Mouse (Mus musculus) urinary bladder, postnatal 4 days (tissue): ENCODE results near the gene Tiam1.
A peak's percentile ranks its signal among the peaks of the same experiment; 100 is the strongest.

Experiments
- DNase-seq, 2 experiments: peaks; one replicate each; pipeline ENCODE4 v3.0.0; 2021 to 2022; ENCODE audit warnings: low spot score in 2 of 2

Gene Tiam1

DNA sequence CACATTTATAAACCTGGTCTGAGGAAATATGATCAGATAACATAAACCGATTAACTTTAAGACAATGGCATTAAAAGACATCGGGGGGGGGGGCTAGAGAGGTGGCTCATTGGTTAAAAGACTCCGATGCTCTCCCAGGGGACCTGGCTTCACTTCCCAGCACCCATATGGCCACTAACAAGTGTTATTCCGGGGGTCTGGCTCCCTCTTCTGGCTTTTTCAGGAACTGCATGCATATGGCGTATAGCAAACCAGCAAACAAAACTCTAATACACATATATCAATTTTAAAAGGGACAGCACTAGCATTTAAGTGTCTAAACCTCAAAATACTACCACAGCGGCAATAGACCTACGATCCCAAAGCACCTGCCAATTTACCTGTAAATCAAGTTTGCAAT lies 347.0 kb downstream of the Tiam1 start:
- no peak for DNase-seq

DNA sequence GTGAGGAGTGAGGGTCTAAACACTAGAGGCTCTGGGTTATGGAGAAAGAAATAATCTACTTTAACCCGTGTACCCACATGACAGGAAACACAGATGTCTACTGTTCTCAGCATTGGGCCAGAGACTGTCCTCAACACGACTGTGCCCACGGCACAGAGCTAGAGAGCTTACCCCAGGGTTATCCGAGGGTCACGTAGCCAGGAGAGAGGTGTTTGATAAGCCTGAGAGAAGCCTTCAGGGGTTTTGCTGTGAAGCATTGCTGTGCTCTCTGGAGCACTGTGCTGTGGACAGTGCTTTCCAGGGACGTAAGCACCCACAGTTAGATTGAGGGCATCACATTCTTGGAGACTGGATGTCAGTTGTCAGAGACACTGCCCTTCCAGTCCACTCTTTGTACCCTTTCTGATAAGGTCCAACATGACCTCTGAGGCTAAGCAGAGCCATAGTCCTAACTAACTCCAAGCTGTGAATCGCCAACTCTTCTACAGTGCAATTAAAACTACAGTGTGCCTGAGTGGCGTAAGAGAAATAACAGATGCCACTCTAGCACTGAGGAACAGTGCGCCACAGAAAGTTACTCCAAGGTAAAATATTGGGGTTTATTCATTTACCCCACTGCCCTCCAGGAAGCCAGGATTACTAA lies 353.7 kb downstream of the Tiam1 start:
- DNase-seq, result no peak

DNA sequence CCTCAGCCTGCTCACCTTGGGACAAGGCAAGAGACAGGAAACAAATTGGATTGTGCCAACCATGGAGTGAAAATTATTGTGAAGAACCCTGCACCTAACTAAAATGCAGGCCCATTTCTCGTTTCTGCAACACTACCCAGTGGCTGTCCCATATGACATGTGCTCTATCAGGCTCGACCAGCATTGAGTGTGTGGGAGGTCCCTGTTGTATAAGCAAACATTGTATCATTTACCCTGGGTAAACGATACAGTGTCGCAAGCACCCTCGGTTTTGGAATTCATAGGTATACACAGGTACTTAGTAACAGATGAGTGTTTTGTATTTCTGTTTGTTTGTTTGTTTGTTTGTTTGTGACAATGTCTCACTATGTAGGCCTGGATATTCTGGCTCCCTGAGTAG lies 357.8 kb downstream of the Tiam1 start:
- no peak for DNase-seq

DNA sequence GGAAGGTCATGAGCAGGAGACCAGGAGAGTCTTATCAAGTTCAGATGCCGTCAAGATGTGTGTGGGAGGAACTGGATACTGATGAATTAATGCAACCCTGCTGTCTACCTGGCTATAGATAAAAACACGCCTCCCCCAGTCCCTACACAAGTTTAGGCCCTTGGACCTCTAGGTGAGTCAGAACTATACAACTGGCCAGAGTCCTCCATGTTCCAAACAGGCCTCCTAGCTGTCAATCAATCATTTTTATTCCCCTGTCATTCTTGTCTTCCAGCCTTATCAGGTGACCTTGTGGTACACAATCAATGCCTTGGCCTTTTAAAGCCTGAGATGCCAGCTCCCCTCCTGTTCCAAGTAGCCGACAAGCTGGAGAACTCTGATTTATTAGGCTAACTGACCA lies 363.9 kb downstream of the Tiam1 start:
- DNase-seq, result no peak

DNA sequence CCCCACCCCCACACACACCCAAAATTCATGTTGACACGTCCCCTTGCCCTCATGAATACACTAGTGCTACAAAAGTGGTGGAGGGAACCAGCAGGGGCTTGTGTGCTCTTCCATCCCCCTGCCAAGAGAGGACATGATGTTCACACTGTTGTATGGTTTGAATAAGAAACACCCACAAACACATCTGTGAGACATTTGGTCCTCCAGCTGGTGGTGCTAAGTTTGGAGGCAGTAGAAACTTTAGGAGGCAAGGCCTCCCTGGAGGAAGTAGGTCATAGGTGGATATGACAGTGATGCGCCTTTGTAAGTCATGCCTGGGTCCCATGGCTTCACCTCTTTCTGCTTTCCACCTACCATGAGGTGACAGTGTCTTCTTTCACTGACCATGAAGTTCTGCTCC lies 366.1 kb downstream of the Tiam1 start:
- DNase-seq, result no peak

DNA sequence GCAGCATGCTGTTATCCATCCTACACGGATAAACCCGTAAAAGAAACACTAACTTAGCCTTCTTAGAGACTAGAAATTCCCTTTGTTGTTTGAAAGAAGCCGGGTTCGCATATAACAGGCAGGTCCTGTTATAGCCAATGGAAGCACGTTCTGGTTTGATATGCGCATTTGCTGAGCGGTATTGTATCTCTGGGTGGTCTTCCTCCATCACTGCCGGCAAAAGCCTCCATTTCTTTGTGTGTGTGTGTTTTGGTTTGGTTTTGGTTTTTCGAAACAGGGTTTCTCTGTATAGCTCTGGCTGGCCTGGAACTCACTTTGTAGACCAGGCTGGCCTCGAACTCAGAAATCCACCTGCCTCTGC lies 369.0 kb downstream of the Tiam1 start:
- no peak for DNase-seq

DNA sequence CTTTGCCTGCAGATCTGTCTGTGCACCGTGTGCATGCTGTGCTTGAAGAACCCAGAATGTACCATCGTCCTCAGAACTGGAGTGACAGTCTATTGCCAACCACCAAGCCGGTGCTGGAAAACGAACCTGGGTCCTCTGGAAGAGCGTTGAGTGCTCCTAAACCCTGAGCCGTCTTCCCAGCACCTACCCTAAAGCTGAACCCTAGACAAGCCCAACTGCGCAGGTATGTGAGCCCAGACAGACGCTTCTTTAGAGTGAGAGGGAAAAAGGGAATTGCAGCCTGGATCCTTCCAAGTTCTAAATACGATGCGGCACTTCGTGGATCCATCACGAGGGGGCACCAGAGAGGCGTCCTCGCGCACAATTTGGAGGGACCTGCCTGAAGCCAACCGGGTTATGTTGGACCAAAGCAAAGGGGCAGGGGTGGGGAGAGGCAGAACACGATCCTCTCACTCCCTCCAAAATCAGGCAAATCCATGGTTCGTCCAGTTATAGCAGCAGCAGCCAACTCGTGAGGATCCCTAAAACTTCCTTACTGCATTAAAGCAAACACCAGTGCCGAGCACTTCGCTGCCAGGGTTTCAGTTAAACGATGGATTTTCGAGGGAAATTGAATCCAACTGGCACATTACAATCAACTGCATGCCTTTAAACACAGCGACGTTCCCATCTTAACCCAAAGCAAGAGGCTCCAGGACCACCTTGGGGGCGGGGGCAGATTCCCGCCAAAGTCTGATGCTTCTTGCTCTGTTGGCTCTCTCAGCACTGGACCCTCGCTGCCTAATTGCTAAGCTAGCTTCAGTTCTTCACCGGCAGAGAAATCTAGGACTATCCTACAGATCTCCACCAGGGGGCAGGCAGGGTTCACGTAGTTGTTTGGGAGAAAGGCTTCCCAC lies 369.7 kb downstream of the Tiam1 start:
- DNase-seq, result peak; percentile 74 to 86

DNA sequence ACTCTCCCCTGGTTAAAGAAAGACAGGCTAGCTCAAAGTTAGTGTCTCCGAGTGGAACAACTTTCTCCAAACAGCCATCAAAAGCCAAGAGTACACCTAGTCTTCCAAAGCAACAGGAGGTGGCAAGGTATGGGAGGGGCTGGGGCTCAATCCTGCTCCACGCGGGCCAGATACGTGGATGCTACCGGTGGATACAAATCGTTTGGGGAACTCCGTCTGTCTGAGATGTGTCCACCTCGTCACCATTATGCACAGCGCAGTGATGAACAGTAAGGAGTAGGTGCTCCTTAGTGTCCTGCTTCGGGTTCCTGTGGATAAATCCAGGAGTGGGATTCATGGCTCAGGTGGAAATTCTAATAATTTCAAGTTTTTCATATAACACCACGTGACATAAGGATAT lies 377.6 kb downstream of the Tiam1 start:
- no peak for DNase-seq

DNA sequence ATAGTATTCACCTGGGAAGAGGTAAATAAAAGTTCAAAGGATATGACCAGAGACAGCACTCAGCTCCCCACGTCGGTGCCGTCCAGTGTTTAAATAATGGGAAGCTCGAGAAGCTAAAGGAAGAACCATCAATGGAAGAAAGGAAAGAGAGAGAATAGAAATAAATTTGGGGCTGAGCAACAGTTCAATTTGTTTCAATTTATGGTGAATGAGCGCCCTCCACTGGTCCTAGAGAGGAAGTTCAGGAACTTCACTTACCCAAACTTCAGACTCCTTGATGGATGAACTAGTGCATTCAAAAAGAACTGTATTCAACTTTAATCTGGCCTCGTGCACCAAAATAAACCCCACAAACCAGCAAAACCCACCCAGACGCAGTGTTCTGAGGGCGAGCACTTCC lies 378.1 kb downstream of the Tiam1 start:
- no peak for DNase-seq

DNA sequence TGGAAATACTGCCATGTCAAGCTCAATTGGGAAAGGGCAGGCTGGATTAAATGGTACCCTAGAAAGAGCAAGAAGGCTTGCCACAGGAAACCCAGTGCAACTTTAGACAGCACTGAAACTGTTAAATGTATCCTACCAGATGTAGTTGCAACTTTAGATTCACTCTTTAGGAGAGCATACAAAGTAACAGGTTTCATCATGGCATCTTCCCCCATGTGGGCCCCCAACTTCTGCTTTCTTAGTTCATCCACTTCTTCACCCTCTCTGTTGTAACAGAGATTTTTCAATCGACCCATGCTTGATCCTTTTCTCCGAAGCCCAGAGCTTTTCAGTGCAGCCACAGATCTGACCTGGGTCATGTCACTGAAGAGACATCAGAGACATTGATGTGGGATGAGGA lies 379.8 kb downstream of the Tiam1 start:
- no peak for DNase-seq

DNA sequence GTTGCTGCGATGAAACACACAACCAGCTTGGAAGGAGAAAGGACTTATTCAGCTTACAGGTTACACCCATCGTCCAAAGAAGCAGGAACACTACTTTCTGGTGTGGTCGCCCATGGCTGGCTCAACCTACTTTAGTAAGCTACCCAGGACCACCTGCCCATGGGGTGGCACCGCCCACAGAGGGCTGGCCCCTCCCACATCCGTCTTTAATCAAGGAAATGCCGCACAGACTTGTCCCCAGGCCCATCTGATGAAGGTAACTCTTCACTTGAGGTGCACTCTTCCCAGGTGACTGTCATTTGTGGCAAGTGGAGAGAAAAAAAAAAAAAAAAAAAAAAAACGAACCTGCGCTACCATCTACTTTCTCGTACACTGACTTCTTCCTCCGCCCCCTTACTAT lies 381.0 kb downstream of the Tiam1 start:
- DNase-seq, result no peak

DNA sequence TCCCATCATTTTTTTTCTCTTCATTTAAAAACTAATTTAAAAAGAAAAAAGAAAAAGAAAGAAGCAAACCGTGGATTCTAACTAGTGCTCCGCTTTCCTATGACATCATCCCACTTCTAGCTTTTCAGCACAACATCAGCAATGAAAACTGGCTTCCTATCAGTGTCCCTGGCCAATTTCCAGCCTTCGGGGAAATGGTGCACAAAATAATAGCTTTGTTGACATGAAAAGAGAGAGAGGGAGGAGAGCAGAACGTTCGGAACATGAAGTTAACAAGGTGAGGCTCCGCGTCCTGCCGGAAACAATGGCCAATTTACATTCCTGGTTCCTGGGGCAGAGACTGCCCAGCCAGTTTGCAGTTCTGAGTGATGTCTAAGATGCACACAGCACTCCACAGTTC lies 381.5 kb downstream of the Tiam1 start:
- DNase-seq, result no peak

DNA sequence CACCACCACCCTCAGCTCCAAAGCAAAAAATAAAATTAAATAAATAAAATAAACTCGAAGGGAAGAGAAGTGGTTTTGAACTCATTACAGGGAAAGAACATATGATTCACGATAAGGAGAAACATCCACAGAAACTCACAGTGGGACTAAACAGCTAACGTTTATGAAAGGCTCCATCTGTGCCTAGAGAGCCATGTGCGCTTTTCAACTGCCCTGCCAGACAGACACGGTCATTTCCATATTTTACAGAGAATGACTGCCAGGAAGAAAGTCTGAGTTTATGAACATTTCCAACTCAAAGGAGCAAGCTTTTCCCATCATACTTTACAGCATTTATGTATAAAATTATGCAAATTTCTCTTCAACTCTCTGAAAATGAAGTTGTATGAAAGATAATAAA lies 386.2 kb downstream of the Tiam1 start:
- no peak for DNase-seq

DNA sequence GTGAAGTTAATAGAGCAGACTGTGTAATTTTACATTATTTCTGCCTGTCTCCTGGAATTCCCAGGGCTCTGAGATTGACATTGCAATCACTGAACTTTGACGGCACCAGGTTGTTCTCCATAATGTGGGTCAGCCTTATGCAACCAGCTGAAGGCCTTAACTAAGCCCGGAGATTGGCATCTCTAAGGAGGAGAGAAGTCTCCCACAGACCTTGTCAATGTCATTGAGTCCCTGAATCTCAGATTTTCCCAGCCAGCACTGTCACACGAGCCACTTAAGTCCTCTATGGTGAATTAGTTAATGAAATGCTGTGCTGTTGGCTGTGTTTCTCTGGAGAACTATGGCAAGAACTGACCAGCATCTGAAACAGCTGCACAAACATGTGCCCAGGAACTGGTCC lies 388.9 kb downstream of the Tiam1 start:
- no peak for DNase-seq

DNA sequence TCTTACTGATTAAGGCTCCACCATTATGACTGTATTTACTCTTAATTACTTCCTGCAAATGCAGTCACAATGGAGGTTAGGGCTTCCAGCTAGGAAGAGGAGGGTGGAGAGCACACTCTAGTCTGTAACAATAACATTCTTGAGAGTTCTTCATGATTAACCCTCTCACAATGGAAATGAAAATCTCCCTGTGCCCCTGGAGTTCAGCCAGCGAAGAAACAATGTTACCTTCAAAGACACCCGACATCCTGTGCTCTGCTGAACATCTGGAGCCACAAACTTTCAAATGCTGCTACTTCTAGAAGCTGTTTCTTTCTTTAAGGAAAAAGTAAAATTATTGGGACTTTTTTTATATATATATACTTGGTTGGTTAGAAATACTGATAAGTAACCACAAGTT lies 395.7 kb downstream of the Tiam1 start:
- no peak for DNase-seq

DNA sequence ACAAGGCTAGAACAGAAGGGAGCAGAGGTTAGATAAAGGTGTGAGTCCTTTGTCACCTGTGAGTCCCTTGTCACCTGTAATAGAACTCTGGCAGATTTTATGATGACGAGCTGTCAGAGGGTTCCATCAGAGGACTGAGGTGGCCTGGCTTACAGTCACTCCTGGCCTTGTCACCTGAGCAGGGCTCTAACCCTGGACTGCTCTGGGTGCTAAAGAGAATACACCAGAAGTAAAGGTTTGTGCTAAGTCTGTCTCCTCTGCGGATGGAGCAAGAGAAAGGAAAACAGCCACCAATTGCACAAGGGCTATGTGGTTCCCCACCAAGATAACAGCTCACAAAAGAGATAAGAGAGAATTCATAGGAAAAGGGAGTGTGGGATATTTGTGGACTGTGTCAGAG lies 404.0 kb downstream of the Tiam1 start:
- DNase-seq, result no peak

DNA sequence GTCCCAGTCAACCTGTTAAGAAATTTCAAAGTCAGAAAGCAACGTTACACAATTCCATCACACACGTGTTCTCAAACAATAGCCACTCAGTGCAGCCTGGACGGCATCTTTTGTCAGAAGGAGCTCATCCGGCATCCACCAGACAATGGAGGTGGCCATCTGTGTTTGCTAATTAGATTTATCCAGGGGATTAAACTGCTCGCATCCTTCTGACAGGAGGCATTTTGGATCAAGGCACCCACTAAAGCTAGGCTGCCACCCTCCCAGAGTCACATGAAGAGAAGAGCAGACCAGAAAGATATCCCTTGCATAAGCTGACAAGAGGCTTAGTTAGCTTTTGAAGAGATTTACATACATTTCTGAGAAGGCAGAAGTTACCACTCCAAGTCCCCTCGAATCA lies 404.6 kb downstream of the Tiam1 start:
- no peak for DNase-seq
